Mouse (Mus musculus) spleen, adult 2 months (tissue): ENCODE measurements around the gene Tdrd6.

ENCODE experiments used
- CTCF ChIP-seq: fragments of 200-500 bp; IDR thresholded peaks from 2 replicates; pipeline ENCODE4 v1.5.1; 2011; ENCODE audit warnings: mild to moderate bottlenecking, inconsistent platforms; ENCODE audit not compliant: insufficient read depth, insufficient read length, insufficient replicate concordance; ENCODE audit errors: extremely low read depth
- POLR2A ChIP-seq: fragments of 200-500 bp; IDR thresholded peaks from 2 replicates; pipeline ENCODE4 v1.6.1; 2011; ENCODE audit warnings: low read depth, low read length, inconsistent platforms

- TF ChIP-seq CTCF (no peak), POLR2A (no peak)
These were observed 39.6 kb downstream of the Tdrd6 start for GRCm38 (mm10) chr17:43590531-43590930.
